Mouse (Mus musculus): Measurements from ENCODE around the gene Ugt1a10.
"Not testable (repeated sequence)": the region's sequence is repeated elsewhere in the genome, so short reads cannot be mapped to it uniquely, and the experiment has no call there.

DNA sequence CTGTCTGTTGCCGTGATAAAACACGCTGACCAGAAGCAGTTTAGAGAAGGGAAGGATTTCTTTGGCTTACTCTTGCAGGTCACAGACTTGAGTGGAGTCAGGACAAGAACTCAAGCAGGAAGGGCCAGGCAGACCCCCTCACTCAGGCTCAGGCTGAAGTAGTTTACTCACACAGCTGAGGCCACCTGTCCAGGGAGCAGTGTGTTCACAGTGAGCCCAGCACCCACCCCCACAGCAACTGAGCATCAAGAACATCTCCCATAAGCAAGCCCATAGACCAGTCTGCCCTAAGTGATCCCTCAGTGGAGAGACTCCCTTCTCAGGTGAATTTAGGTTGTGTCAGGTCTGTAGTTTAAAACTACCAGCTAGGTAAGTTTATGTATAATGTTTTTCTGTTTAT is 54.4 kb downstream of the Ugt1a10 start:
- TF ChIP-seq POLR2A, CTCF (IDR thresholded peaks at IDR 0.05; ENCODE audit: insufficient read depth, low read depth, low read length): not testable (repeated sequence)

Measured in olfactory bulb, adult 2 months (tissue).